Mouse (Mus musculus): ENCODE data around the gene Lnp1.

DNA sequence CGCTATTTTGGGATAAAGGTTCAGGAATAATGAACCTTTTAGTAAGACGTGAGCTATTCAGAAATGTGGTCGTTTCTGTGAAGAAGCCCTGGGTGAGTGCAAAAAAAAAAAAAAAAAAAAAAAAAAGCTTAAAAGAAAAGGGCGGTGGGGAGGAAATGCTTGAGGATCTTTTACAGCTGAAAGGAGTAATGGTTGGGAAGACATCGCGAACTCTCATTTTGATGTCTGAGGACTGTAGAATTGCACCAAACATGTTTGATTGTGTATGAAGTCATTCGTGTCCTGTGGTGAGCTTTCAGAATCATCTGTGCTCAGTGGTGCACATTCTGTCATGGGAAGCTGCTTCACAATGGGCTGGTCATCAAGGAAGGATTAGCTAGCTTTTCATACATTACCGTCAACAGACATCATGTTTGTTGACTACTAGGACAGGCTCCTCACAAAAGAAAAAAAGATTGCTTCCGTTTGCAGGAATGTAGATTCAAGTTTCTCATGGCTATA is 41.2 kb downstream of the Lnp1 start:
- TF ChIP-seq CTCF (IDR thresholded peaks at IDR 0.05; ENCODE audit: insufficient read depth, low read depth, low read length) = no peak
- TF ChIP-seq POLR2A (IDR thresholded peaks at IDR 0.05; ENCODE audit: insufficient read depth, low read depth, low read length) = no peak

Data from olfactory bulb, adult 2 months (tissue).